Mouse (Mus musculus) adrenal gland, adult (tissue): ENCODE results near the gene Lyst.
A peak's percentile ranks its signal among the peaks of the same experiment; 100 is the strongest.

Experiments used
- DNase-seq, 2 experiments: peaks; one replicate each; pipeline ENCODE4 v3.0.0; 2022 to 2023; ENCODE audit warnings: low spot score in 1 of 2; ENCODE audit not compliant: inconsistent age in 2 of 2

The Lyst gene

GRCm38 (mm10) chr13:13572941-13573340 is 17.3 kb upstream of the Lyst start:
- DNase-seq: peak in 1 of 2 experiments; percentile 74

- DNase-seq: peak; percentile 89 to 95
These were observed 16.5 kb upstream of the Lyst start for GRCm38 (mm10) chr13:13573572-13574257.

- no peak for DNase-seq
These were observed 15.8 kb upstream of the Lyst start for GRCm38 (mm10) chr13:13574258-13574870.

DNA sequence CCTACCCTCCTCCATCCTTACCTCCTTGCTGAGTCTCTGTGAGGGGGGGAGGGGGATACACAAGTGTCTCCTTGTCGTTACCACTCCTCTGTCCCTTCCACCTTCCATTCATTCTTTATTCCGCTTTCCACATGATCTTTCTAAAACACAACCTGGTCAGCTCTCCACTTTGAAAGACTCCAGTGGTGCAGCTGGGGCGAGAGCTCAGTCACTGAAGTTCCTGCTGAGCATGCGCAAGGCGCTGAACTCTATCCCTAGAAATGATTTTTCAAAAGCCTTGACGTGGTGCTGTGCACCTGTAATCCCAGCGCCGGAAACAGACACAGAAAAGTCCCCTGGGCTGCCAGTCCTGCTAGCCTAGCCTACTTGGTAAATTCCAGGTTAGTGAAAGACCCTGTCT is 15.1 kb upstream of the Lyst start:
- no peak for DNase-seq

DNA sequence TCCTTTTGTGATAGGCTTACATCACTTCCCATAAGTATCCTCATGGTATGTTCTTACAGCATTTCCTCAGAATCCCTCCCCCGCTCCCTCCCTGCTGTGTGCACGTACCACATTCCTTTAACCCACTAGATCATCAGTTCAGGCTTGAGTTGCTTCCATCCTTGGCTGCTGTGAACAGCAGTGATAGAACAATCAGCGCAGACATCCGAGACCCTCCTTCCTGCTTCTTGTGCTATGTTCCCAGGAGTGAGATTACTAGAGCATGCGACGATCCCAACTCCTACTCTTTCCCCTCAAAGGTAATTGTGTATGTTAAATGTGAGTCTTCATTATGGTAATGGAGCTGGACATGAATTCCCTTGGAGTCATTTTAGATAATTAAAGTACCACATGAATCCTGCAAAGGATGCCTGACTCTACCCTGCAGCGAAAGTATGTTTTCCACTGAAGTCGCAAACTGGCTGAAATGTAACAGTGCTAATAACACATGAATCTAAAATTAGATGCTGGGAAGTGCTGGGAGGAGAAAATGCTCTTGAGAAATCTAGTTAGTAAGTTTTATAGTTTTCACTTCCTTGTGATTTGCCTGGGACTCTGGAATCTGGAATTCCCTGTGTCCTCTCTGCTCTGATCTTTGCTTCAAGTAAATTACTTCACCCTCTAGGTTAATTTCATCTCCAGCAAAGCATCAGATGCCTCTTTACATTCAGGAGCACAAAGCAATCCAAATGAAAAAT is 13.6 kb upstream of the Lyst start:
- DNase-seq: no peak

DNA sequence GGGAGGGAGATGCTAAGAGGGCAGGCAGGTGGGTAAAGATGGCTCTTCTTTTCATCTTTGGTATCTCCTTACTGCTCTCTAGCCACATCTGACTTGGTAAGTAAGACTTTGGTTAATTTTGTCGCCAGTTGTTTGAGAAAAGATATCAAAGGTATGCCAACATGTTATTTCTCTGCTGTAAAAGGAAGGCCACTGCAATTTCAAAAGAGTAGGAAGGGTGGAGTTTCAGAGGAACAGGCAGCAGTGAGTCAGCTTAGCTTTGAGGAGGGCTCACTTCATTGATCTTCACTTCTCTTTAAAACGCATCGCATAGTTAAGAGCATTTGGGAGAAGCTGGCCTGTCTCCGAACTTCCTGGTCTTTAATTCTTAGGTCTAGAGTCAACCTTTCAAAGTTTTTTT is 8.2 kb upstream of the Lyst start:
- DNase-seq: no peak

DNA sequence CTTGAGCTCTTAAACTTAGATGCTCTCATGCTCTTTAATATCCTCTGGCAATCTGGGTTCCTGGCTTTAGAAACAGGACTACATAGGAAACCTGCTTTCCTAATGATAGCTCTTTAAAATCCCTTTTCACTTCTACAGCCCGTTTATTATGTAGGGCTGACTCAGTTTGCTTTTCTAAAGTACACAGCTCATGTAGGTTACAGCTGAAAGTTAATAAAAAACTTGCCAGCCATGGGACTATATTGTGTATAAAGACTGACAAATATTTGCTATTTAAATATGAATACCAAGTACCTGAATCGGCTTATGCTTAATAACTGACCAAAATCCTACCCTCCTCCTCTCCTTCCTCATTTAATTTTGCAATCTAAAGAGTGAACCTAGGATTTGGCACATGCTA is 6.7 kb upstream of the Lyst start:
- no peak for DNase-seq

- no peak for DNase-seq
These were observed 2.5 kb upstream of the Lyst start for GRCm38 (mm10) chr13:13587653-13588184.

DNA sequence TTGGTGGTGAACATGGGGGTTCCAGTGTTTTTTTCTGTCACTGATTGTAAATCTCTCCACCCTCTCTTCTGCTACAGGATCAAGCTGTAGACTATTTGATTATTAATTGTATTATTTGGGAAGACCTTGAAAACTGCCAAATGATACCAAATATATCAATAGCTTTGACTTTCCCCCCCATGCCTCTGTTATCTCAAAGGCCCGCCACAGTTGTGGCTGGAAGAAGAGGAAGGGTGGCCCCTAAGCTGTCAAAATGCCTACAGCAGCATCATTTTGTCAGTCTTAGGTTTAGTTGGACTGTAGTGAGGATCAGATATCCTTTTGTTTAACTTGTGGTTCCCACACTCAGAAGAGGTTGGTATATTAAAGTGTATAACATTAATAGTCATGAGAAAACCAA is 1.7 kb upstream of the Lyst start:
- no peak for DNase-seq

DNA sequence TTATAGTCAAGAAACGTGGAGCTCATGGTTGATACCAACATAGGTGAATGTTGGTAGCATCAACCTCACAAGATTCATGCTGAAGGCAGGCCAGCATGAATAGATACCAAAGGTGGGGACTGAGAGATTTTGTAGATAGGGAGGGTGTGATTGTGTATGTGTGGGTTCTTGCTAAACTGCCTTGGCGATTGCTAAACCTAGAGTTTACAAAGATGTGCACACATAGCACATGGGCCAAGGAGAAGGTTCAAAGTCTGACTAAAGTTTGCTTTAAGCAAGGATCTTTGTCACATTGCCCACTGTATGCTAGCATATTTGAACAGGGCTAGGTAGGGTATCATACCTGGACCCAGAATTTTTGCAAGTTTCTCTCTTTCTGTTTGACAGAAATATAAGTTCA is 1.2 kb upstream of the Lyst start:
- peak in 1 of 2 experiments; percentile 40 for DNase-seq

- peak in 1 of 2 experiments; percentile 56 for DNase-seq
These were observed 1.7 kb downstream of the Lyst start for GRCm38 (mm10) chr13:13591892-13592291.

GRCm38 (mm10) chr13:13596424-13597044 is 6.3 kb downstream of the Lyst start:
- no peak for DNase-seq

DNA sequence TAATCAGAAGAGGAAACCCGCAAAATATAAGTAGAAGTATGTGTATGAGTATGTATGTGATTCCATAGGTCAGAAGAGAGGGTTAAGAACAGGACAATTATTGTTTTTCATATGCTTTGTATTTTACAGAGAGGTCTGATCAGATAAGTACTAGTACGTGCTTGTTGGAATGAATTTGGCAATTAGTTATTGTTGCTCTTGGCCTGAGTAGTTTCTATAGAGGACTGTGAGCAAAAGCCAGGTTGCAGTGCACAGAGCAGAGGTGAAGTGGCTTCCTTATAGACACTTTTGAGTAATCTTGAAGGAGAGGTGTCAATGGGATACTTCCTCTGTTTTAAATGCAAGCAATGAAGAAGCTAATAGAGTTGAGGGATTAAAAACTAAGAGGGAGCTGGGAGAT is 7.7 kb downstream of the Lyst start:
- no peak for DNase-seq

GRCm38 (mm10) chr13:13601407-13601806 is 11.2 kb downstream of the Lyst start:
- no peak for DNase-seq

DNA sequence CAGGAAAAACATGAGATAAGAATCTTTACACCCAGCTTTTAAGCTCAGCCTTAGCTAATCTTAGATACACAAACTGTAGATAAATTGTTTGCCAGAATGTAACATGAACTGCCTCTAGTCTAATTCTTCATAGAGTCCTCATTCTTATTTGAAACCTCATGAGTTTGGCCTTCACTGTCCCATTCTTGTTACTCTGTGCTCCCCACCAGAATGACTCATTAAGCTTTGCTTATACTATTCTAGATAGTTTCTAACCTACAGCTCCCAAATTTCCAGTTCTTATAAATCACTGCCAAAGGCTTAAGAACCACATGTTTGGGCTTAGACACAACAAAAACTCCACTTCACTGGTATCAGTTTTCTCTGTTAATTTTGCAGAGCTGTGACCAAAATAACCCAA is 16.0 kb downstream of the Lyst start:
- no peak for DNase-seq

DNA sequence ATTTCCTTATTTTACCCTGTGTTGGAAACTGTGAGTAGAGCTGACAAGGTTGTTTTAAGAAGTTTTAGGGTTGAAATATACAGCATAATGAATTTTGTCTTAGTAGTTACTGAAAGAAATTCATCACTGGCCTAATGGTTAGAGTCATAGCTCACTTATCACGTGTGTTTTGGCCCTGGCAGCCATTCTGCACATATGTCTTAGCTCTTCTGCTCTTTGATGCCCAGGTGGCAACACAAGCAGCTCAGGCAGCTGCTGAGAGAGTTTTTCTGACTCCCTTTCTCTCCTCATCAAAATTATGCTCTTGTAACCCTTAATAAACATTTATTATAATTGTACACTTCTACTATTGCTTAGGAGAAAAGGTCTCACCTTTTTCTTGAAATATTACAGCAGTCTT is 18.1 kb downstream of the Lyst start:
- no peak for DNase-seq

DNA sequence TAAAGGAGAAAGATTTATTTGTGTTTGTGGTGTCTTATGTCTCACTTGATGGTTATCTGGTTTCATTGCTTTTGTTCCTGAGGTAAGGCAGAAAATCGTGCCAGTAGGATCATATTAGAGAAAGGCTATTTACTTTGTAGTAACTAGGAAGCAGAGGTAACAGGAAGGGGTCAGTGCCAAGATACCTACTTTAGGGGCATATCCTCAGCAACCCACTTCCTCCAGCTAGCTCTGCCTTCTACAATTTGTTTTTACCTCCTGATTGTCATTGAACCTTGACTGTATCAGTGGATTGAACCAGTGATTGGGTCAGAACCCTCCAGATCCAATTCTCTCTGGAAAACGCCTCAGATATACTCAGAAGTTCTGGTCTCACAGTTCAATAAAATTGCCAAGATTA is 19.5 kb downstream of the Lyst start:
- DNase-seq: no peak

DNA sequence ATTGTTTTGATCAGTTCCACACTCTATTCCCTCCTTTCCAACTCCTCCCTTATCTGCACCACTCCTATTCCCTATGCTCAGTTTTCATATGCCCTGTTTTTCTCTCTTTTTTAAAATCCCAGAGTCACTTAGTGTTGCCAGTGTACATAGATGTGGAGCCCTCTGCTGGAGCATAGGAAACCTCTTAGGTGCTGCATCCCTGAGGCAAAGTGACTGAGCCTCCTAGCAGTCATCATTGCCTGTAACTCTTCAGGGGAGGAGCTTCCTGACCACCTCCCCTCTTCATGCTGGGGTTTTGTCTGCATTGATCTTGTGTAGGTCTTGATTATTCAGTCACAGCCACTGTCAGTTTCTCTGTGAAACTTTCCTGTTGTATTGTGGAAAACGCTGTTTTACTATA is 22.7 kb downstream of the Lyst start:
- peak; percentile 26 to 66 for DNase-seq

DNA sequence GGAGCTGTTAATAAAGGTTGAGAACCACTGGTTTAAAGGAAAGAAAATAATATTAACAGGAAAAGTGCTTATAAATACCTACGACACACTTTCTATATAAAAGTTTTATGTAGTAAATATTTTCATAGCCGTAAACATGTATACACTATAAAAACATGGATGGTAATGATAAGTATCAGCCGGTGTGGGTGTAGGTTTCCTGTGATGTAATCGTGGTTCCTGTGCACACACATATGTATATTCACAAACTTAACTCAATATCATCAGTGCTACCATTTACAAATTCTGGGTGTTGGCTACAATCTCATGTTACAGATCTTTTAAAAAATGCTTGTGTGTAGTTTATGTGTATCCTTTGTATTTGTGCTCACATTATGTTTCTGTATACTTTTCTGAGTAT is 24.0 kb downstream of the Lyst start:
- DNase-seq: no peak

- no peak for DNase-seq
These were observed 31.3 kb downstream of the Lyst start for GRCm38 (mm10) chr13:13621456-13621855.

GRCm38 (mm10) chr13:13622565-13622964 is 32.4 kb downstream of the Lyst start:
- DNase-seq: no peak

DNA sequence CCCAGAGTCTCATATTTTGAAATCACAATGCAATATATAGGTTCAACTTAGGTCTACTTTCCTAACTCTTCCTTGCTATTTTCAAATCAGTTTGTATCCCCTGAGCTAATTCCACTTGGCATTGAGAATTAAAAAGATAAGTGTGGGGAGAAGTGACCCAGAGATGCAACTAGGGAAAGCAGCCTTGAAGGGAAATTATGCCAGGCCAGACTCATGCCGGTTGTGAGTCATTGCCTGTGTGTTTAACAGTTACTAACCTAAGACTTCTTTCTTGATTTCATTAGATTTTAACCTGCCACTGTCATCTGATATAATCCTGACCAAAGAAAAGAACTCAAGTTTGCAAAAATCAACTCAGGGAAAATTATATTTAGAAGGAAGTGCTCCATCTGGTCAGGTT is 43.5 kb downstream of the Lyst start:
- DNase-seq: peak; percentile 34 to 79
